Comparison of ENCODE assay signal across 10 mouse cellular contexts in the genomic region with DNA sequence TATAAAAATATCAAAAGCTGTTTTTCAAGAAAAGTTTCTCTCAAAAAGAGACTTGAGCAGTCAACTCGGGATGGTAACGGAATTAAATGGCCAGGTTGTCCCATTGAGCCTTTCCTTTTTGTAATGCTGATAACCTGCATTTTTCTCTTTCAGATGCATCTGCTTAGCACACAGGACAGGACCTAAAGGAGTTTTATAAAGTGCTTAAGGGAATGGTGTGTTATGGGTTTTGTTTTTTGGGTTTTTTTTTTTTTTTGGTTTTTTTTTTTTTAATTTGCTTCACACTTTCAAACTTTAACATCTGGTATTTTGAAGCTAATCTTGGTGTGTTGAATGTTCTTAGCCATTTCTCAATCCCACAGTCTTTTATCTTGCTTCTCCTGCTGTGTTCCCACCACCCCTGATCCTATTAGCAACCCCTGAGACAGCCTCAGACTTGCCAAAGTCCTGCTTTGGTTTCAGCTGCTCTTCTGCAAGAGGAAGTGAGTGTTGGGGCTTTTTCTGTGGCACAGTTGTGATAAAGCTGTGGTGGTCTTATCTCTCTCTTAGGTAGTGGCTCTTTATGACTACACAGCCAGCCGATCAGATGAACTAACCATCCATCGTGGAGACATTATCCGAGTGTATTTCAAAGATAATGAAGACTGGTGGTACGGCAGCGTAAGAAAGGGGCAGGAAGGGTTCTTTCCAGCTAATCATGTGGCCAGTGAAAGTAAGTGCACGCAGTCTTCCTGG.
DNase-seq lines count a peak whose midpoint lies in the region; ATAC-seq and TF ChIP-seq lines count a peak whose summit lies in the region.
"Had no signal": no experiment of that assay in that cellular context is flagged by ENCODE, and none has a peak within 500 bp of the region (broad histone marks: within the 10 kb centered on the region; RNA-seq: fewer than 3 reads in every experiment).

No protein-coding gene starts in this region.

- H3K4me3 ChIP-seq in kidney, embryonic 16.5 days (ENCODE audit: low read length): no peak overlapping the region
- peak overlapping the region; percentile 67; the same call in 1 of the 2 replicates for H3K4me3 ChIP-seq in G1E (ENCODE audit: low read depth, low read length)
- H3K4me3 ChIP-seq in embryonic facial prominence, embryonic 12.5 days: no peak overlapping the region
- H3K4me3 ChIP-seq in liver, embryonic 15.5 days (replicated peaks): peak overlapping the region; percentile 48

- no peak overlapping the region for H3K27ac ChIP-seq in kidney, embryonic 16.5 days (ENCODE audit: low read length)
- H3K27ac ChIP-seq in embryonic facial prominence, embryonic 12.5 days: no peak overlapping the region
- H3K27ac ChIP-seq in liver, embryonic 15.5 days (replicated peaks): peak overlapping the region; percentile 66; the same call in 1 of the 2 replicates

- no peak for ATAC-seq in kidney, embryonic 16.5 days (ENCODE audit: low FRiP score, low TSS enrichment)
- ATAC-seq in G1E (ENCODE audit: extremely low read depth, insufficient number of reproducible peaks, low FRiP score, poor library complexity, severe bottlenecking): peak; percentile 91
- no peak for ATAC-seq in embryonic facial prominence, embryonic 12.5 days (ENCODE audit: insufficient number of reproducible peaks, insufficient read depth, low FRiP score, low TSS enrichment)
- peak; percentile 87 for ATAC-seq in liver, embryonic 15.5 days (ENCODE audit: insufficient read depth)

- H3K27me3 ChIP-seq in kidney, embryonic 16.5 days (ENCODE audit: insufficient read depth, low read length): 0 out of 2 replicates have a peak, but pooled peaks cover 3% of the 10 kb centered on the region
- no peaks in the 10 kb centered on the region for H3K27me3 ChIP-seq in G1E (ENCODE audit: insufficient read depth, low read length)
- H3K27me3 ChIP-seq in embryonic facial prominence, embryonic 12.5 days: no peaks in the 10 kb centered on the region
- no peaks in the 10 kb centered on the region for H3K27me3 ChIP-seq in liver, embryonic 15.5 days

- H3K4me1 ChIP-seq in kidney, embryonic 16.5 days (ENCODE audit: insufficient read depth, low read length): peaks cover 13% of the 10 kb centered on the region
- H3K4me1 ChIP-seq in G1E (ENCODE audit: insufficient read depth, low read depth, low read length): peaks cover 67% of the 10 kb centered on the region
- peaks cover 8% of the 10 kb centered on the region; the same call in 1 of the 2 replicates for H3K4me1 ChIP-seq in embryonic facial prominence, embryonic 12.5 days
- peaks cover 30% of the 10 kb centered on the region for H3K4me1 ChIP-seq in liver, embryonic 15.5 days (replicated peaks)

- DNase-seq in kidney, adult 18-20 months: no peak
- peak; percentile 67 for DNase-seq in G1E (ENCODE audit: low spot score)
- DNase-seq in frontal cortex, adult 2 months (ENCODE audit: extremely low spot score in 1 of 2, low spot score in 1 of 2): no peak
- no peak for DNase-seq in adrenal gland, postnatal 36 days
- no peak for DNase-seq in kidney, adult 8-10 months
- DNase-seq: gastrocnemius, postnatal 36 days; lung, adult 2 months had no signal

- H3K4me2 ChIP-seq in kidney, embryonic 16.5 days (replicated peaks; ENCODE audit: low read depth, low read length): peak overlapping the region; percentile 57
- peak overlapping the region; percentile 35; the same call in 1 of the 2 replicates for H3K4me2 ChIP-seq in embryonic facial prominence, embryonic 12.5 days (replicated peaks)
- peak overlapping the region; percentile 75 for H3K4me2 ChIP-seq in liver, embryonic 15.5 days

- no peak for TF ChIP-seq CTCF in G1E (IDR thresholded peaks at IDR 0.05; ENCODE audit: low read depth, low read length)

- H3K36me3 ChIP-seq in kidney, embryonic 16.5 days (ENCODE audit: insufficient read depth, low read length): no peaks in the 10 kb centered on the region
- H3K36me3 ChIP-seq in G1E (replicated peaks): peaks cover 16% of the 10 kb centered on the region
- no peaks in the 10 kb centered on the region for H3K36me3 ChIP-seq in embryonic facial prominence, embryonic 12.5 days
- no peaks in the 10 kb centered on the region for H3K36me3 ChIP-seq in liver, embryonic 15.5 days (replicated peaks)

- WGBS in kidney, embryonic 16.5 days: 24% methylated on average over 8 of the region's 8 CpGs
- WGBS in embryonic facial prominence, embryonic 12.5 days: 14% methylated on average over 8 of the region's 8 CpGs
- WGBS in liver, embryonic 15.5 days (ENCODE audit: insufficient replicate concordance): 9% methylated on average over 8 of the region's 8 CpGs

- H3K9me3 ChIP-seq in kidney, embryonic 16.5 days (ENCODE audit: low read length): no peaks in the 10 kb centered on the region
- H3K9me3 ChIP-seq in G1E (replicated peaks): no peaks in the 10 kb centered on the region
- H3K9me3 ChIP-seq in embryonic facial prominence, embryonic 12.5 days: no peaks in the 10 kb centered on the region
- no peaks in the 10 kb centered on the region for H3K9me3 ChIP-seq in liver, embryonic 15.5 days (replicated peaks)

- no peak overlapping the region for H3K9ac ChIP-seq in kidney, embryonic 16.5 days (replicated peaks; ENCODE audit: low read length)
- no peak overlapping the region for H3K9ac ChIP-seq in embryonic facial prominence, embryonic 12.5 days
- H3K9ac ChIP-seq in liver, embryonic 15.5 days: no peak overlapping the region; the same call in 1 of the 2 replicates

Comparison
In these comparisons a context has a peak if more than half of its experiments do, and no peak if none do; other contexts are left out.
1. ATAC-seq: peak in G1E (single experiment) and liver, embryonic 15.5 days (single experiment); none in kidney, embryonic 16.5 days (single experiment) and embryonic facial prominence, embryonic 12.5 days (single experiment).
2. H3K4me3 ChIP-seq: peak in G1E (single experiment) and liver, embryonic 15.5 days (single experiment); none in kidney, embryonic 16.5 days (single experiment) and embryonic facial prominence, embryonic 12.5 days (single experiment).
3. Peak in every context shown above with its lines, with median percentiles within 50 percentile points of each other: H3K4me2 ChIP-seq.